Mouse (Mus musculus) G1E (cell line): Measurements from ENCODE around the gene Kif1b.
"Not testable (repeated sequence)": the region's sequence is repeated elsewhere in the genome, so short reads cannot be mapped to it uniquely, and the experiment has no call there.

Experiments used
- CTCF ChIP-seq: IDR thresholded peaks from 2 replicates; pipeline ENCODE4 v1.5.1; 2012; ENCODE audit warnings: low read depth, low read length, inconsistent platforms, mixed read lengths
- GATA1 ChIP-seq: IDR thresholded peaks from 2 replicates; pipeline ENCODE4 v1.6.1; 2012; ENCODE audit warnings: borderline replicate concordance, low read length, inconsistent platforms, mixed read lengths
- POLR2AphosphoS5 ChIP-seq: IDR thresholded peaks from 2 replicates; pipeline ENCODE4 v1.6.1; 2012; ENCODE audit warnings: low read depth, low read length, inconsistent platforms; ENCODE audit not compliant: insufficient replicate concordance
- TAL1 ChIP-seq: conservative IDR thresholded peaks from 2 replicates; pipeline ENCODE4 v1.6.1; 2012; ENCODE audit warnings: low read depth, low read length, inconsistent platforms, mixed read lengths

GRCm38 (mm10) chr4:149169926-149170325 is 137.6 kb downstream of the Kif1b start:
- not testable (repeated sequence) for TF ChIP-seq TAL1, GATA1, CTCF, POLR2AphosphoS5
